Mouse (Mus musculus): ENCODE measurements around the gene Tenm4.

GRCm38 (mm10) chr7:96796788-96797485, 625.9 kb downstream of the Tenm4 start:
- TF ChIP-seq CTCF (IDR thresholded peaks at IDR 0.05) (no peak), EP300 (IDR thresholded peaks at IDR 0.05) (no peak)

All from lung, postnatal 0 days (tissue).